Mouse (Mus musculus) kidney, adult 2 months (tissue): ENCODE measurements around the gene Sardh.

Source experiments
- CTCF ChIP-seq: fragments of 200-500 bp; conservative IDR thresholded peaks from 2 replicates; pipeline ENCODE4 v1.5.1; 2011; ENCODE audit warnings: low read depth, mild to moderate bottlenecking, control low read depth, low read length, moderate library complexity, mixed read lengths; ENCODE audit not compliant: insufficient read depth, insufficient read length
- POLR2A ChIP-seq: fragments of 200-500 bp; IDR thresholded peaks from one replicate; pipeline ENCODE4 v1.6.1; 2011; ENCODE audit warnings: low read depth, low read length, control low read depth

- TF ChIP-seq CTCF: no peak
- no peak for TF ChIP-seq POLR2A
Measured at GRCm38 (mm10) chr2:27296656-27297406, 48.7 kb upstream of the Sardh start.
